In genomic region chr5:21496321-21496720, GRCm38 (mm10) we compare ENCODE assay signal across 10 mouse cellular contexts. TPM values are rescaled to one million over a fixed set of nuclear protein-coding genes. Genes with fewer than 3 reads are reported as not detected.
DNase-seq lines count a peak whose midpoint lies in the region; ATAC-seq lines count a peak whose summit lies in the region.
"Had no signal": no experiment of that assay in that cellular context is flagged by ENCODE, and none has a peak within 500 bp of the region (broad histone marks: within the 10 kb centered on the region; RNA-seq: fewer than 3 reads in every experiment).

No protein-coding gene starts in this region.

- H3K27ac ChIP-seq in lung, embryonic 16.5 days (ENCODE audit: low read length), result no peak overlapping the region
- H3K27ac ChIP-seq in embryonic facial prominence, embryonic 11.5 days (replicated peaks; ENCODE audit: low read depth, low read length), result 0 out of 2 replicates have a peak overlapping the region, but pooled peaks have one; percentile 31

- ATAC-seq in lung, embryonic 16.5 days (ENCODE audit: low read depth), result peak; percentile 28; the same call in 1 of the 2 replicates
- ATAC-seq in embryonic facial prominence, embryonic 11.5 days (replicated peaks; ENCODE audit: insufficient number of reproducible peaks, low FRiP score, low TSS enrichment, low read depth), result peak; percentile 67

- H3K4me3 ChIP-seq in lung, embryonic 16.5 days (ENCODE audit: low read length), result no peak overlapping the region
- no peak overlapping the region for H3K4me3 ChIP-seq in embryonic facial prominence, embryonic 11.5 days (ENCODE audit: low read depth, low read length)

- 52% methylated on average over 6 of the region's 6 CpGs for WGBS in lung, embryonic 16.5 days
- 48% methylated on average over 6 of the region's 6 CpGs for WGBS in embryonic facial prominence, embryonic 11.5 days

- H3K9ac ChIP-seq in lung, embryonic 16.5 days (ENCODE audit: low read length), result no peak overlapping the region
- no peak overlapping the region for H3K9ac ChIP-seq in embryonic facial prominence, embryonic 11.5 days (replicated peaks; ENCODE audit: low read length)

- no peaks in the 10 kb centered on the region for H3K9me3 ChIP-seq in lung, embryonic 16.5 days (ENCODE audit: control insufficient read depth, low read length)
- no peaks in the 10 kb centered on the region for H3K9me3 ChIP-seq in embryonic facial prominence, embryonic 11.5 days (replicated peaks; ENCODE audit: control insufficient read depth, low read length)

- H3K4me2 ChIP-seq in lung, embryonic 16.5 days (ENCODE audit: low read depth, low read length), result no peak overlapping the region
- no peak overlapping the region for H3K4me2 ChIP-seq in embryonic facial prominence, embryonic 11.5 days (ENCODE audit: low read depth, low read length)

- no peak for DNase-seq in lung, postnatal 36 days
- peak; percentile 72 for DNase-seq in embryonic facial prominence, embryonic 11.5 days (ENCODE audit: low spot score)
- DNase-seq in heart, adult 9 months (ENCODE audit: low spot score in 2 of 2), result peak; percentile 50 to 63
- DNase-seq in lung, postnatal 4 days, result peak; percentile 12 to 37
- DNase-seq in kidney, adult 8-10 months, result no peak
- DNase-seq in right cerebral cortex, adult 18-20 months, result no peak
- DNase-seq in layer of hippocampus, postnatal 25 days (ENCODE audit: extremely low spot score in 1 of 2, low spot score in 1 of 2), result no peak
- DNase-seq: cerebellum, postnatal 25 days had no signal

- H3K36me3 ChIP-seq in lung, embryonic 16.5 days (ENCODE audit: control insufficient read depth, insufficient read depth, low read length), result no peaks in the 10 kb centered on the region
- H3K36me3 ChIP-seq in embryonic facial prominence, embryonic 11.5 days (replicated peaks; ENCODE audit: control insufficient read depth, insufficient read depth, low read depth, low read length), result no peaks in the 10 kb centered on the region

- H3K27me3 ChIP-seq in lung, embryonic 16.5 days (ENCODE audit: control insufficient read depth, insufficient read depth, low read depth, low read length), result no peaks in the 10 kb centered on the region
- H3K27me3 ChIP-seq in embryonic facial prominence, embryonic 11.5 days (ENCODE audit: control insufficient read depth, insufficient read depth, low read length), result no peaks in the 10 kb centered on the region

- peaks cover 7% of the 10 kb centered on the region; the same call in 1 of the 2 replicates for H3K4me1 ChIP-seq in lung, embryonic 16.5 days (replicated peaks; ENCODE audit: control insufficient read depth, insufficient read depth, low read length)
- H3K4me1 ChIP-seq in embryonic facial prominence, embryonic 11.5 days (ENCODE audit: control insufficient read depth, insufficient read depth, low read length), result no peaks in the 10 kb centered on the region

RNA-seq across cellular contexts. Expression of gene Lrrc17, which starts 47.0 kb away (rescaled TPM):
- 61.1 and 66.3 TPM in 2 replicates for polyA plus RNA-seq in lung, embryonic 16.5 days (2015; fragmentation: Nextera tagmentation; extraction: Ambion mirVana)
- polyA plus RNA-seq in embryonic facial prominence, embryonic 11.5 days (2014; fragmentation: Nextera tagmentation; extraction: Ambion mirVana), result 40.2 and 42.8 TPM in 2 replicates
- total RNA-seq in layer of hippocampus, postnatal 25 days (2021), result under 1 TPM; 0.33 to 0.44 TPM
- total RNA-seq: neutrophil, adult 5-6 weeks had no signal

Comparison
In these comparisons a context has a peak if more than half of its experiments do, and no peak if none do; other contexts are left out.
1. DNase-seq: peak in embryonic facial prominence, embryonic 11.5 days (single experiment), heart, adult 9 months (2 of 2) and lung, postnatal 4 days (2 of 2); none in lung, postnatal 36 days (single experiment), kidney, adult 8-10 months (0 of 2), right cerebral cortex, adult 18-20 months (single experiment) and layer of hippocampus, postnatal 25 days (0 of 2).